Mouse (Mus musculus): ENCODE results near the gene Colq. TPM values are rescaled to one million over a fixed set of nuclear protein-coding genes. Genes with fewer than 3 reads are reported as not detected.

Colq gene
- polyA plus RNA-seq, 1 experiment, result not detected

GRCm38 (mm10) chr14:31583082-31583481 is 8.1 kb downstream of the Colq start:
- Histone ChIP-seq H3K36me3 (ENCODE audit: control insufficient read depth, insufficient read depth) (no peaks in the 10 kb centered on the region), H3K4me3 (ENCODE audit: insufficient read depth, poor library complexity, severe bottlenecking) (no peak overlapping the region), H3K27me3 (ENCODE audit: control insufficient read depth, insufficient read depth, insufficient read length) (peaks cover 27% of the 10 kb centered on the region), H3K79me2 (ENCODE audit: control insufficient read depth, insufficient read depth) (no peaks in the 10 kb centered on the region), H3K79me3 (ENCODE audit: low read depth) (no peaks in the 10 kb centered on the region), H3ac (ENCODE audit: control insufficient read depth, insufficient read length, low read depth) (no peak overlapping the region)
- TF ChIP-seq MYOD1 (IDR thresholded peaks at IDR 0.05; ENCODE audit: control insufficient read depth, insufficient read length, low read depth), result no peak

GRCm38 (mm10) chr14:31577966-31578735 is 13.0 kb downstream of the Colq start:
- H3K27me3 ChIP-seq (ENCODE audit: control insufficient read depth, insufficient read depth, insufficient read length), result peaks cover 11% of the 10 kb centered on the region
- no peak overlapping the region for H3ac ChIP-seq (ENCODE audit: control insufficient read depth, insufficient read length, low read depth)
- TF ChIP-seq CTCF (IDR thresholded peaks at IDR 0.05; ENCODE audit: control insufficient read depth, insufficient read depth, insufficient read length) (no peak), MAX (IDR thresholded peaks at IDR 0.05) (no peak), MYOG (IDR thresholded peaks at IDR 0.05; ENCODE audit: control insufficient read depth, extremely low read depth, insufficient read length) (no peak)
- H3K79me3 ChIP-seq (ENCODE audit: low read depth), result no peaks in the 10 kb centered on the region
- H3K4me3 ChIP-seq (ENCODE audit: insufficient read depth, poor library complexity, severe bottlenecking), result no peak overlapping the region
- H3K79me2 ChIP-seq (ENCODE audit: control insufficient read depth, insufficient read depth), result no peaks in the 10 kb centered on the region
- no peaks in the 10 kb centered on the region for H3K36me3 ChIP-seq (ENCODE audit: control insufficient read depth, insufficient read depth)

- H3K36me3 ChIP-seq (ENCODE audit: control insufficient read depth, insufficient read depth), result no peaks in the 10 kb centered on the region
- H3K4me3 ChIP-seq (ENCODE audit: insufficient read depth, poor library complexity, severe bottlenecking), result no peak overlapping the region
- no peak for TF ChIP-seq MYOD1 (IDR thresholded peaks at IDR 0.05; ENCODE audit: control insufficient read depth, insufficient read length, low read depth)
- TF ChIP-seq CTCF (IDR thresholded peaks at IDR 0.05; ENCODE audit: control insufficient read depth, insufficient read depth, insufficient read length), result no peak
- TF ChIP-seq USF1 (IDR thresholded peaks at IDR 0.05; ENCODE audit: low read depth), result no peak
- no peak for TF ChIP-seq FOSL1 (IDR thresholded peaks at IDR 0.05; ENCODE audit: insufficient read depth, low read length, poor library complexity, severe bottlenecking)
- no peak for TF ChIP-seq CEBPB (IDR thresholded peaks at IDR 0.05; ENCODE audit: low read depth)
- no peak for TF ChIP-seq MYOG (IDR thresholded peaks at IDR 0.05; ENCODE audit: control insufficient read depth, extremely low read depth, insufficient read length)
- no peak for TF ChIP-seq MAX (IDR thresholded peaks at IDR 0.05)
- H3K27me3 ChIP-seq (ENCODE audit: control insufficient read depth, insufficient read depth, insufficient read length), result peaks cover 10% of the 10 kb centered on the region
- H3K79me3 ChIP-seq (ENCODE audit: low read depth), result no peaks in the 10 kb centered on the region
- H3K79me2 ChIP-seq (ENCODE audit: control insufficient read depth, insufficient read depth), result no peaks in the 10 kb centered on the region
- no peak overlapping the region for H3ac ChIP-seq (ENCODE audit: control insufficient read depth, insufficient read length, low read depth)
Observed at GRCm38 (mm10) chr14:31576846-31577697, 14.1 kb downstream of the Colq start.

GRCm38 (mm10) chr14:31575866-31576265 is 15.3 kb downstream of the Colq start:
- Histone ChIP-seq H3K27me3 (ENCODE audit: control insufficient read depth, insufficient read depth, insufficient read length) (peaks cover 10% of the 10 kb centered on the region), H3K79me3 (ENCODE audit: low read depth) (no peaks in the 10 kb centered on the region), H3K79me2 (ENCODE audit: control insufficient read depth, insufficient read depth) (no peaks in the 10 kb centered on the region), H3ac (ENCODE audit: control insufficient read depth, insufficient read length, low read depth) (no peak overlapping the region), H3K4me3 (ENCODE audit: insufficient read depth, poor library complexity, severe bottlenecking) (no peak overlapping the region), H3K36me3 (ENCODE audit: control insufficient read depth, insufficient read depth) (no peaks in the 10 kb centered on the region)
- TF ChIP-seq MYOD1 (IDR thresholded peaks at IDR 0.05; ENCODE audit: control insufficient read depth, insufficient read length, low read depth) (no peak), MYOG (IDR thresholded peaks at IDR 0.05; ENCODE audit: control insufficient read depth, extremely low read depth, insufficient read length) (no peak), MAX (IDR thresholded peaks at IDR 0.05) (no peak), USF1 (IDR thresholded peaks at IDR 0.05; ENCODE audit: low read depth) (no peak), FOSL1 (IDR thresholded peaks at IDR 0.05; ENCODE audit: insufficient read depth, low read length, poor library complexity, severe bottlenecking) (no peak), CTCF (IDR thresholded peaks at IDR 0.05; ENCODE audit: control insufficient read depth, insufficient read depth, insufficient read length) (no peak), CEBPB (IDR thresholded peaks at IDR 0.05; ENCODE audit: low read depth) (no peak)

- no peak for TF ChIP-seq MYOD1 (IDR thresholded peaks at IDR 0.05; ENCODE audit: control insufficient read depth, insufficient read length, low read depth)
- TF ChIP-seq CEBPB (IDR thresholded peaks at IDR 0.05; ENCODE audit: low read depth), result no peak
- no peak for TF ChIP-seq USF1 (IDR thresholded peaks at IDR 0.05; ENCODE audit: low read depth)
- no peak for TF ChIP-seq CTCF (IDR thresholded peaks at IDR 0.05; ENCODE audit: control insufficient read depth, insufficient read depth, insufficient read length)
- TF ChIP-seq MYOG (IDR thresholded peaks at IDR 0.05; ENCODE audit: control insufficient read depth, extremely low read depth, insufficient read length), result no peak
- no peak for TF ChIP-seq MAX (IDR thresholded peaks at IDR 0.05)
- TF ChIP-seq FOSL1 (IDR thresholded peaks at IDR 0.05; ENCODE audit: insufficient read depth, low read length, poor library complexity, severe bottlenecking), result no peak
- Histone ChIP-seq H3K79me3 (ENCODE audit: low read depth) (no peaks in the 10 kb centered on the region), H3K4me3 (ENCODE audit: insufficient read depth, poor library complexity, severe bottlenecking) (no peak overlapping the region), H3K36me3 (ENCODE audit: control insufficient read depth, insufficient read depth) (no peaks in the 10 kb centered on the region), H3ac (ENCODE audit: control insufficient read depth, insufficient read length, low read depth) (no peak overlapping the region), H3K27me3 (ENCODE audit: control insufficient read depth, insufficient read depth, insufficient read length) (peaks cover 10% of the 10 kb centered on the region), H3K79me2 (ENCODE audit: control insufficient read depth, insufficient read depth) (no peaks in the 10 kb centered on the region)
Observed at GRCm38 (mm10) chr14:31574903-31575665, 16.1 kb downstream of the Colq start.
